In the genomic region with DNA sequence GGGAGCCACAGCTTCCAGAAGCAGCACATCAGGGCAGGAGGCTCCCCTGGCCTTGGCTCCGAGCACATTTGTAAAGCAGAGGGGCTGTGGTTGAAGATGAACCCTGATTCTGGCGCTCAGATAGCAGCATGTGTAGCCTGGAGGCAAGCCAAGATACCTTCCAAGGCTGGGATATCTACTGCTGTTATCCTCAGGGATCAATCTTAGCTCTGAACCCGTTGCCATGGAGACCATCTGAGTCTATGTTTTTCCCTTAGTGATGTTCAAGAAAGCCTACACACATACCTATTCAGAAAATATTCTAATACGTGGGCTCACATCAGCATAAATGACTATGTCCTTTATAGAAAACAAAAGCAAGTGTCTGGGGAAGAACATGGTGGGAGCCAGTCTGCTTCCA, we compare ENCODE assay signal across 15 mouse cellular contexts. TPM values are rescaled to one million over a fixed set of nuclear protein-coding genes. Genes with fewer than 3 reads are reported as not detected.
A peak's percentile ranks its signal among the peaks of the same experiment; 100 is the strongest.
DNase-seq lines count a peak whose midpoint lies in the region; ATAC-seq and TF ChIP-seq lines count a peak whose summit lies in the region.
"Had no signal": no experiment of that assay in that cellular context is flagged by ENCODE, and none has a peak within 500 bp of the region (broad histone marks: within the 10 kb centered on the region; RNA-seq: fewer than 3 reads in every experiment).

No protein-coding gene starts in this region.

- H3K4me1 ChIP-seq in forebrain, embryonic 15.5 days, result peaks cover 5% of the 10 kb centered on the region; the same call in 1 of the 2 replicates
- peaks cover 9% of the 10 kb centered on the region for H3K4me1 ChIP-seq in forebrain, embryonic 12.5 days
- H3K4me1 ChIP-seq in midbrain, embryonic 13.5 days (replicated peaks), result peaks cover 8% of the 10 kb centered on the region
- H3K4me1 ChIP-seq in midbrain, embryonic 11.5 days (ENCODE audit: control insufficient read depth, insufficient read depth, low read length), result no peaks in the 10 kb centered on the region
- H3K4me1 ChIP-seq in midbrain, postnatal 0 days (ENCODE audit: insufficient read depth, low read length), result peaks cover 5% of the 10 kb centered on the region; the same call in 1 of the 2 replicates

- ATAC-seq in forebrain, embryonic 15.5 days (replicated peaks), result peak; percentile 69; the same call in 1 of the 2 replicates
- no peak for ATAC-seq in forebrain, embryonic 12.5 days (ENCODE audit: low FRiP score)
- peak; percentile 71 for ATAC-seq in midbrain, embryonic 13.5 days
- no peak for ATAC-seq in midbrain, embryonic 11.5 days (ENCODE audit: low FRiP score)
- peak; percentile 60; the same call in 1 of the 2 replicates for ATAC-seq in midbrain, postnatal 0 days (ENCODE audit: low FRiP score)
- ATAC-seq: inflammation-experienced regulatory T-cells, adult 6 months had no signal

- H3K9me3 ChIP-seq in forebrain, embryonic 15.5 days, result no peaks in the 10 kb centered on the region
- H3K9me3 ChIP-seq in forebrain, embryonic 12.5 days, result no peaks in the 10 kb centered on the region
- no peaks in the 10 kb centered on the region for H3K9me3 ChIP-seq in midbrain, embryonic 13.5 days
- H3K9me3 ChIP-seq in midbrain, embryonic 11.5 days (ENCODE audit: control insufficient read depth, low read length), result no peaks in the 10 kb centered on the region
- H3K9me3 ChIP-seq in midbrain, postnatal 0 days (ENCODE audit: low read length), result no peaks in the 10 kb centered on the region
- H3K9me3 ChIP-seq: heart, embryonic 15.5 days; kidney, embryonic 15.5 days had no signal

- H3K9ac ChIP-seq in forebrain, embryonic 15.5 days (replicated peaks), result no peak overlapping the region
- H3K9ac ChIP-seq in forebrain, embryonic 12.5 days, result no peak overlapping the region
- no peak overlapping the region for H3K9ac ChIP-seq in midbrain, embryonic 13.5 days (replicated peaks)
- no peak overlapping the region for H3K9ac ChIP-seq in midbrain, embryonic 11.5 days (ENCODE audit: low read length)
- H3K9ac ChIP-seq in midbrain, postnatal 0 days (replicated peaks; ENCODE audit: low read length, poor library complexity, severe bottlenecking), result no peak overlapping the region
- H3K9ac ChIP-seq: heart, embryonic 15.5 days; kidney, embryonic 15.5 days; lung, embryonic 14.5 days had no signal

- no peak overlapping the region for H3K4me2 ChIP-seq in forebrain, embryonic 15.5 days (replicated peaks)
- H3K4me2 ChIP-seq in forebrain, embryonic 12.5 days, result no peak overlapping the region
- no peak overlapping the region for H3K4me2 ChIP-seq in midbrain, embryonic 13.5 days (replicated peaks)
- no peak overlapping the region for H3K4me2 ChIP-seq in midbrain, embryonic 11.5 days
- no peak overlapping the region for H3K4me2 ChIP-seq in midbrain, postnatal 0 days (ENCODE audit: low read depth, low read length, poor library complexity, severe bottlenecking)
- H3K4me2 ChIP-seq: heart, embryonic 15.5 days; kidney, embryonic 15.5 days; lung, embryonic 14.5 days had no signal

- TF ChIP-seq CTCF in midbrain, postnatal 0 days (IDR thresholded peaks at IDR 0.05), result no peak

- no peak for DNase-seq in midbrain, embryonic 11.5 days (ENCODE audit: low spot score, missing footprints)
- DNase-seq in frontal cortex, adult 2 months (ENCODE audit: extremely low spot score in 1 of 2, low spot score in 1 of 2), result peak; percentile 33 to 70
- DNase-seq in midbrain, postnatal 0 days (ENCODE audit: low spot score), result peak; percentile 81
- no peak for DNase-seq in spleen, postnatal 14 days (ENCODE audit: low spot score in 2 of 2)
- DNase-seq in adrenal gland, adult 18-20 months (ENCODE audit: low spot score in 2 of 2), result no peak
- DNase-seq: adrenal gland, postnatal 14 days; B cell, adult 2 months; cerebellum, postnatal 36 days; lung, embryonic 14.5 days had no signal

- no peak overlapping the region for H3K4me3 ChIP-seq in forebrain, embryonic 15.5 days
- no peak overlapping the region for H3K4me3 ChIP-seq in forebrain, embryonic 12.5 days (replicated peaks)
- no peak overlapping the region for H3K4me3 ChIP-seq in midbrain, embryonic 13.5 days (replicated peaks)
- no peak overlapping the region for H3K4me3 ChIP-seq in midbrain, embryonic 11.5 days (ENCODE audit: low read depth, low read length)
- no peak overlapping the region for H3K4me3 ChIP-seq in midbrain, postnatal 0 days (ENCODE audit: low read depth, low read length)
- H3K4me3 ChIP-seq: heart, embryonic 15.5 days; kidney, embryonic 15.5 days had no signal

- H3K36me3 ChIP-seq in forebrain, embryonic 15.5 days, result no peaks in the 10 kb centered on the region
- no peaks in the 10 kb centered on the region for H3K36me3 ChIP-seq in forebrain, embryonic 12.5 days (replicated peaks)
- H3K36me3 ChIP-seq in midbrain, embryonic 13.5 days, result no peaks in the 10 kb centered on the region
- no peaks in the 10 kb centered on the region for H3K36me3 ChIP-seq in midbrain, embryonic 11.5 days (ENCODE audit: control insufficient read depth, insufficient read depth, low read length)
- H3K36me3 ChIP-seq in midbrain, postnatal 0 days (ENCODE audit: insufficient read depth, low read length), result no peaks in the 10 kb centered on the region
- H3K36me3 ChIP-seq: heart, embryonic 15.5 days; kidney, embryonic 15.5 days had no signal

- no peaks in the 10 kb centered on the region for H3K27me3 ChIP-seq in forebrain, embryonic 15.5 days
- H3K27me3 ChIP-seq in forebrain, embryonic 12.5 days, result no peaks in the 10 kb centered on the region
- no peaks in the 10 kb centered on the region for H3K27me3 ChIP-seq in midbrain, embryonic 13.5 days
- H3K27me3 ChIP-seq in midbrain, embryonic 11.5 days (ENCODE audit: control insufficient read depth, insufficient read depth, low read length), result no peaks in the 10 kb centered on the region
- H3K27me3 ChIP-seq in midbrain, postnatal 0 days (ENCODE audit: insufficient read depth, low read length), result no peaks in the 10 kb centered on the region
- H3K27me3 ChIP-seq: heart, embryonic 15.5 days; kidney, embryonic 15.5 days had no signal

- 52% methylated on average over 4 of the region's 4 CpGs for WGBS in forebrain, embryonic 15.5 days
- WGBS in forebrain, embryonic 12.5 days, result 78% methylated on average over 4 of the region's 4 CpGs
- 58% methylated on average over 4 of the region's 4 CpGs for WGBS in midbrain, embryonic 13.5 days
- WGBS in midbrain, embryonic 11.5 days, result 74% methylated on average over 4 of the region's 4 CpGs
- 36% methylated on average over 4 of the region's 4 CpGs for WGBS in midbrain, postnatal 0 days

- peak overlapping the region; percentile 36 for H3K27ac ChIP-seq in forebrain, embryonic 15.5 days (replicated peaks)
- no peak overlapping the region for H3K27ac ChIP-seq in forebrain, embryonic 12.5 days
- H3K27ac ChIP-seq in midbrain, embryonic 13.5 days, result peak overlapping the region; percentile 56; the same call in 1 of the 2 replicates
- no peak overlapping the region for H3K27ac ChIP-seq in midbrain, embryonic 11.5 days (ENCODE audit: low read depth, low read length)
- peak overlapping the region; percentile 72 for H3K27ac ChIP-seq in midbrain, postnatal 0 days (ENCODE audit: low read depth, low read length)
- H3K27ac ChIP-seq: heart, embryonic 15.5 days; kidney, embryonic 15.5 days had no signal

RNA-seq across cellular contexts. Expression of gene Ccdc6, which starts 19.5 kb away (rescaled TPM):
- 16.7 and 17.5 TPM in 2 replicates for polyA plus RNA-seq in forebrain, embryonic 15.5 days (2015; fragmentation: Nextera tagmentation; extraction: Ambion mirVana)
- 15.9 TPM in 2 replicates for polyA plus RNA-seq in forebrain, embryonic 12.5 days (2016; fragmentation: Nextera tagmentation; extraction: Ambion mirVana)
- 21.1 and 21.7 TPM in 2 replicates for polyA plus RNA-seq in midbrain, embryonic 13.5 days (2015; fragmentation: Nextera tagmentation; extraction: Ambion mirVana)
- polyA plus RNA-seq in midbrain, embryonic 11.5 days (2014; fragmentation: Nextera tagmentation; extraction: Ambion mirVana), result 22.3 and 23.5 TPM in 2 replicates
- polyA plus RNA-seq in frontal cortex, adult 2 months (2012; rRNA removed), result 22.6 and 23.7 TPM in 2 replicates
- 43.7 and 45.5 TPM in 2 replicates for total RNA-seq in midbrain, postnatal 0 days (2014; rRNA removed)
- 26.6 and 28.0 TPM in 2 replicates for polyA plus RNA-seq in midbrain, postnatal 0 days (2015; fragmentation: Nextera tagmentation; extraction: Ambion mirVana)
- 10 to 100 TPM; 84.9 to 85.0 TPM for total RNA-seq in adrenal gland, adult 18-20 months (2021)

Comparison
In these comparisons a context has a peak if more than half of its experiments do, and no peak if none do; other contexts are left out.
1. ATAC-seq: peak in forebrain, embryonic 15.5 days (single experiment), midbrain, embryonic 13.5 days (single experiment) and midbrain, postnatal 0 days (single experiment); none in forebrain, embryonic 12.5 days (single experiment) and midbrain, embryonic 11.5 days (single experiment).
2. H3K27ac ChIP-seq: peak in forebrain, embryonic 15.5 days (single experiment), midbrain, embryonic 13.5 days (single experiment) and midbrain, postnatal 0 days (single experiment); none in forebrain, embryonic 12.5 days (single experiment) and midbrain, embryonic 11.5 days (single experiment).
3. DNase-seq: peak in frontal cortex, adult 2 months (2 of 2) and midbrain, postnatal 0 days (single experiment); none in midbrain, embryonic 11.5 days (single experiment), spleen, postnatal 14 days (0 of 2) and adrenal gland, adult 18-20 months (0 of 2).